Mouse (Mus musculus) olfactory bulb, adult 2 months (tissue): ENCODE measurements at regions not wholly inside any gene's neighbourhood (a gene's known extent, or its start where the extent isn't known, plus 50 kb on each side); places are given as distances from the start of the nearest gene placed in this dataset.

Experiments used
- H3K27ac ChIP-seq: fragments of 200-500 bp; 2 replicates; pipeline ENCODE4 v1.5.1; 2012; ENCODE audit warnings: low read depth, low read length; ENCODE audit not compliant: insufficient read depth
- H3K4me1 ChIP-seq: fragments of 200-500 bp; 2 replicates; pipeline ENCODE4 v1.6.1; 2012; ENCODE audit warnings: low read length; ENCODE audit not compliant: control insufficient read depth, insufficient read depth
- H3K4me3 ChIP-seq: fragments of 200-500 bp; 2 replicates; pipeline ENCODE4 v1.5.1; 2012; ENCODE audit warnings: mild to moderate bottlenecking, low read depth, low read length, moderate library complexity; ENCODE audit not compliant: insufficient read depth
- CTCF ChIP-seq: fragments of 200-500 bp; IDR thresholded peaks from 2 replicates; pipeline ENCODE4 v1.5.1; 2012; ENCODE audit warnings: low read depth, mild to moderate bottlenecking, low read length, moderate library complexity; ENCODE audit not compliant: insufficient read depth
- POLR2A ChIP-seq: fragments of 200-500 bp; IDR thresholded peaks from 2 replicates; pipeline ENCODE4 v1.6.1; 2012; ENCODE audit warnings: mild to moderate bottlenecking, low read depth, low read length, moderate library complexity; ENCODE audit not compliant: insufficient read depth
- WGBS: fragments of 180-500 bp; shearing (Covaris S2); methylation state at CpG from one replicate; pipeline ENCODE4 v1.1.7; 2018; 5-methylcytosine and 5-hydroxymethylcytosine counted together

DNA sequence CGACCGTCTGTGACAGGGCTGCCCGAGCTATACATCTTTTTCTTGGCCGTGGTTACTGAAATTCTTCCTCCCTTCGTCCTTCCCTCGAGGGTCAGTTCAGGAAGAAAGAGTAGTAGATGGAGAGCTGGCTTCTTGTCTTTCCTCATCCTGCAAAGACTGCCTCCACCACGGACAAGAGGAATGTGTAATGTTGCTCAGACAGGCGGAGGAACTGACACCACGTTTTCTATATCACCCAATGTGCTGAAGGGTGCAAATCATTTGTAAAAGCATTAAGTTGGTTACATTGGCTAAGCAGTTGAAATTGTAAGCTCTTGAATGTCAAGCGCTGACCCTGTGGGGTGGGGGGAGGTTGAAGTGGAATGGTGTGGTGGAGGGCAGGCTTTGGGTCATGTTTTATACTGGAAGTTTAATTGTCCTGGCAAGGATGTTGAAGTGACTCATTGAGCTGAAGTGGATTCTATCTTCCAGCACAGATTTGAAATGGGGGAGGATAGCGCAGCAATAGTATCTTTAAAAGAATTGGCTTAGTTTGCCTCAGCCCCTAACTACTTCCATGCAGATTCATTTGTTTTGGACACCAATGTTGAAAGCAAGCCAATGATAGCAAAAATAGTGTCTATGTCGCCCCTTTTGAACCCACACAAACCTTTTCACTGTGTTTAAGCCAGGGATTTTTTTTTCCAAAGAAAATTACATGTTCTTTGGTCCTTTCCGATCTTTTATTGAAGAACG, 230.5 kb upstream of the Lyplal1 start:
- TF ChIP-seq CTCF, result no peak
- TF ChIP-seq POLR2A, result no peak
- 81% methylated on average over 14 of the region's 14 CpGs for WGBS
- H3K27ac ChIP-seq, result no peak overlapping the region
- peaks cover 6% of the 10 kb centered on the region for H3K4me1 ChIP-seq
- H3K4me3 ChIP-seq, result no peak overlapping the region

DNA sequence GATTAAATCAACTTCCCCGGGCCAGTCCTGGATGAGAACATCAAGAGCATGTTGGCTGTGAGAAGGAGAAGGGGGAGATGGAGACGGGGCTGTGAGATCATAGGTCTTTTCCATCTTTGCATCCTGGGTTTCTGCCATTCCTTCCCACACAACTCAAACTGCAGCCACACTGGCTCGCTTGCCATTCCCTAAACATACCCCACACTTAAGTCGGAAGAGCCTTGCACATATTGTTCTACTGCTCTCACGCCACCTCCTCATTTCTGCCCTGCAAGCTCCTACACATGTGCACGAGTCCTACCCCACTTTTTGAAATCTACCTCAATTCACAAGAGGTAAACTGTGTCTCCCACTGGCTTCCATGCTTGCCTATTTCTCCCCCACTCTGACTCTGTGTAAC, 228.3 kb upstream of the Lyplal1 start:
- Histone ChIP-seq H3K4me3 (no peak overlapping the region), H3K4me1 (peaks cover 6% of the 10 kb centered on the region), H3K27ac (no peak overlapping the region)
- TF ChIP-seq POLR2A, result no peak
- no peak for TF ChIP-seq CTCF
- WGBS, result 68% methylated on average over 6 of the region's 6 CpGs

DNA sequence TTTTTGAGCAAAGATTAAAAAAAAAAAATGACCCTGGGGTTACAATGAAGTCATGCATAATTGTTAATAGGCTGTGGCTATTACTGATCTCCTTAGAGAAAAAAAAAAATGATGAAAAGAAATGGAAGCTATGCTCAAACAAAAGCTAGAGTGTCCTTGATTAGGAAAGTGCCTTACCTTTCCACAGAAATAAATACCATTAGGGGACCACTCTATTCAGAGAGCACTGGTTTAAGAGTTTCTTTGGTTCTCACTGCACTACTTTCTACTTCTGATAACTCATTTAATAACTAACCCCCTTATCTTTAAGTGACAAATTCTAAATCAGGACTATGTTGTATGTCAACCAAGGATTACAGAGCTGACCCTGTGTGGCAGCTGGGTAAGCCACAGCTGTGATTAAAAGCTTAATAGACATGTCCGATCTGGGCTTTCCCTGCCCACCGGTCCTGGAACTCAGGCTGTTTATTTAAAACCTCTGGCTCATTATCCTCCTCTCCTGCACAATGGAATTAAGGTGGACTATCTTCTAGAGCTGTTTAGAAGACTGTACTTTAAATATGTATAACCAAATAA, 225.9 kb upstream of the Lyplal1 start:
- no peak overlapping the region for H3K27ac ChIP-seq
- WGBS, result 67% methylated on average over 2 of the region's 2 CpGs
- TF ChIP-seq CTCF (no peak), POLR2A (no peak)
- H3K4me1 ChIP-seq, result peaks cover 6% of the 10 kb centered on the region
- H3K4me3 ChIP-seq, result no peak overlapping the region

DNA sequence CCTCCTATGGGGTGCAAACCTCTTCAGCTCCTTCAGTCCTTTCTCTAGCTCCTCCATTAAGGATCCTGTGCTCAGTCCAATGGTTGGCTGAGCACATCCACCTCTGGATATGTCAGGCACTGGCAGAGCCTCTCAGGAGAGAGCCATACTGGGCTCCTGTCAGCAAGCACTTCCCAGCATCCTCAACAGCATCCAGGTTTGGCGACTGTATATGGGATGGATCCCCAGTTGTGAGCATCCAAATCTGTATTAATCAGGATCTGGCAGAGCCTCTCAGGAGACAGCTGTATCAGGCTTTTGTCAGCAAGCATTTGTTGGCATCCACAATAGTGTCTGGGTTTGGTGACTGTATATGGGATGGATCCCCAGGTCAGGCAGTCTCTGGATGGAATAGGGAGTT, 225.3 kb upstream of the Lyplal1 start:
- Histone ChIP-seq H3K27ac (no peak overlapping the region), H3K4me1 (peaks cover 6% of the 10 kb centered on the region), H3K4me3 (no peak overlapping the region)
- 81% methylated on average over 1 of the region's 1 CpGs for WGBS
- no peak for TF ChIP-seq POLR2A
- TF ChIP-seq CTCF, result no peak

DNA sequence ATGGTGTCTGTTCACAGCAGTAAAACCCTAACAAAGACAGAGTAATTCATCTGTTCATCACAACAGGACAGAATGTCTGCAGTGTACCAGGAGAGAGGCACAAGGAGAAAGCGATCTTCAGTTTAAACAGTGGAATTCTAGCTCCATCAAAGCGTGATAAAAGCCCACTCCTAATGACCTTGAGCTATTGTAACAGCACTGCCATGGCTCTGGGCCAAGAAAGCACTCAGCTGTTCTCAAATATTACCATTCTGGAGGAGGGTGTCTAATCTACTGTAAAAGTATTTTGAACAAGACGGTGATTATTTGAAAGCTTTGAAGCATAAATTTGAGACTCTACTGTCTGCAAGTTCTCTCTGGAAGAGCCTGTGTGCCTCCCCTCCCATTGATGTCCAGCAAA, 224.8 kb upstream of the Lyplal1 start:
- no peak for TF ChIP-seq POLR2A
- no peak for TF ChIP-seq CTCF
- Histone ChIP-seq H3K4me3 (no peak overlapping the region), H3K27ac (no peak overlapping the region), H3K4me1 (peaks cover 3% of the 10 kb centered on the region; the same call in 1 of the 2 replicates)
- 57% methylated on average over 3 of the region's 3 CpGs for WGBS

DNA sequence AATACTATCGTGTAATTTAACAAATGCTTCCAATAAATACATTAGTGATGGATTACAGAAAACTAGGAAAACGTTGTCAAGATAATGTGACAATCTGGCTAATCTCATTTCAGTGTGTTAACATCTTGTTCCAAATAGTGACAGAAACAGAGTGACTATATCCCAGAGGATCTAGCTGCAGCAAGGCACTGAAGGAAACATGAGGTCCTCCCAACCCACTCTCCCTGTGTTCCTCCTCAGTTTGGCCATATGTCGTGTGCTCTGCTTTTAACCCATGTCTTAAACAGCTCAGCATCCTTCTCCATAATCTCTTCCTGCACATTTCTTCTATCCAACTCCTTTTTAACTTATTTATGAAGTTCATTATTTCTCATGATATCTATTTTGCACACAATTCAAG, 223.6 kb upstream of the Lyplal1 start:
- Histone ChIP-seq H3K4me3 (no peak overlapping the region), H3K4me1 (peaks cover 3% of the 10 kb centered on the region; the same call in 1 of the 2 replicates), H3K27ac (no peak overlapping the region)
- 94% methylated on average over 3 of the region's 3 CpGs for WGBS
- no peak for TF ChIP-seq CTCF
- TF ChIP-seq POLR2A, result no peak

DNA sequence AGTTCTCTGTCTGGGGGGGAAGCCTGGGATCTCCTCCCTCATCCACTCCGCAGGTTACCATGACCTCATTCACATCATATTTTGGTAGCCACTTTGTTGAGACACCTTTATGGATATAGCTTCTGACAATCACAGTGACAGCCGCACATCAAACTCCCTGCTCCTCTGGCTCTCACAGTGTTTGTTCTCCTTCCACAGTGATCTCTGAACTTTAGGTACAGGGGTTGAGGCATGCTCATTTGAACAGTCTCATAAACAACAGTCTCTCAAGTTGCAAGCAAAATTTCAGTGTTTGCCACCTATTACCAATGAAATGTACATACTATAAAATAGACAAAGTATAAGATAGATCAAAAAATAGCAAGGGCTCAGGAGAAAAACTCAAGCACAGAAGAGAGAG, 200.2 kb upstream of the Lyplal1 start:
- no peak overlapping the region for H3K4me3 ChIP-seq
- no peak overlapping the region for H3K27ac ChIP-seq
- no peak for TF ChIP-seq POLR2A
- TF ChIP-seq CTCF, result no peak
- 99% methylated on average over 2 of the region's 2 CpGs for WGBS
- H3K4me1 ChIP-seq, result no peaks in the 10 kb centered on the region

DNA sequence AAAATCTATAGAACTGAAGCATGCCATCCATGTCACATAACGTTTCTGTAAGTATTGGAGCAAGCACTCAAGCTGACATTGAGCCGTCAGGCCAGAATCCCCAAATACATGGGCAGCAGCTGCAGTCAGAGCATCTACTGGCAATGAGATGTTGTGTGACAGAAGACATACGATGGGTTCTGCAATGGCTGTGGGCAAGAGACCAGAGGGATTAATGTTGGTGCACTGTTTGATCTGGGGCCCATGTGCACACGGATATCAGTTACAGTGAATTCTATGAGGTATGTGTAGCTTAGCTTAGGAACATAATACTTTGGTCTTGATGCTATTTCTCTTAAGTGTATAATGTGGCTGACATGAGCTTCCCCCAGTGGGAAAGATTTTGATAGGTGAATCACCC, 197.1 kb upstream of the Lyplal1 start:
- H3K4me3 ChIP-seq, result no peak overlapping the region
- H3K27ac ChIP-seq, result no peak overlapping the region
- 90% methylated on average over 4 of the region's 4 CpGs for WGBS
- peaks cover 6% of the 10 kb centered on the region for H3K4me1 ChIP-seq
- TF ChIP-seq CTCF (no peak), POLR2A (no peak)

DNA sequence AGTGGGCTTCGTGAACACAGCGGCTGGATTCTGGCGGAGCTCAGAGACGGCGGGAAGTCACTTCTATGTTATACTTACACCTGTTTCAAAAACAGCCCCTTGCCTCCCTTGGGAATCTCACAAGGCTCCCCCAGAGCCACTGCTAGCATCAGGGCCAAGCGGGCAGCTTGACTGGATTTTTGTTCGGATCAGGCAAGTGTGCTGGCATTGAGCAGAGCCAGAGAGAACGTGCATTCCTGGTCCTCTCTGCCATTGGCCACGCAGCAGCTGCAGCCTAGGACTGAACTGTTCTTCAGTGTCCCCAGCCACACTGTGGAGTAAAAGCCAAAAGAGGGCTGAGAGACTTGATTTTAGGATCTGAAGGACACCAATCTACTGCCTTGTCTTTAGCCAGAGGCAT, 195.6 kb upstream of the Lyplal1 start:
- Histone ChIP-seq H3K4me3 (no peak overlapping the region), H3K27ac (no peak overlapping the region), H3K4me1 (peaks cover 6% of the 10 kb centered on the region)
- TF ChIP-seq POLR2A, result no peak
- no peak for TF ChIP-seq CTCF
- WGBS, result 67% methylated on average over 9 of the region's 9 CpGs

DNA sequence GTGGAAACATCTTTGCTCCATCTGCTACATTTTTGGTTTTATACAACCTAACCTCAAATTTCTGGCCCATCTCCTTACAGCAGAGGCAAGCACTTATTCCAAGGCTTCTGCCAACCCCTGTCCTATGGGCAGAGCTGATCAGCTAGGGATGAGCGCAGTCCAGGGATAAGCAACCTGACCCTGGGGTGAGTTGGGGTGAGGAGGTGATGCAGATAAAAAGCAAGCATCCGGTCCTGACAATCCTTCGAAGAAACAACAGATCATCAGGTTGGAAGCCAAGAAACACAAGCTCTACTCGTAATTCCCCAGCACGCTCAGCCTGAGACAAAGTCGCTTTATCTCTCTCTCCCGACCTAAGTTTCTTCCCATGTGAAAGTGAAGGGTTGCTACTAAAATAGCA, 194.9 kb upstream of the Lyplal1 start:
- no peak overlapping the region for H3K4me3 ChIP-seq
- TF ChIP-seq CTCF, result no peak
- no peak for TF ChIP-seq POLR2A
- no peak overlapping the region for H3K27ac ChIP-seq
- 77% methylated on average over 7 of the region's 7 CpGs for WGBS
- H3K4me1 ChIP-seq, result peaks cover 6% of the 10 kb centered on the region
